ENCODE assay signal across 13 mouse cellular contexts in the genomic region with DNA sequence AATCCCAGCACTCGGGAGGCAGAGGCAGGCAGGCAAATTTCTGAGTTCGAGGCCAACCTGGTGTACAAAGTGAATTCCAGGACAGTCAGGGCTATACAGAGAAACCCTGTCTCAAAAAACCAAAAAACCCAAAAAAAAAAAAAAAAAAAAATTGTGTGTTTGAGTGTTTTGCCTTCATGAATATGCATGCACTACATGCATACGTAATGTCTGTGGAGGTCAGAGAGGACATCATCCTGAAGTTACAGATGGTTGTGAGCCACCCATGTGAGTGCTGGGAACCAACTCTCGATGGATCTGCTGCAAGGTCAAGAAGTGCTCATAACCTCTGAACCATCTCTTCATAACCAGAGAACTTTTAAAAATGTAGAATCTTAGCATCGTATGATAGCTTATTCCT. TPM values are rescaled to one million over a fixed set of nuclear protein-coding genes. Genes with fewer than 3 reads are reported as not detected.
"Had no signal": no experiment of that assay in that cellular context is flagged by ENCODE, and none has a peak within 500 bp of the region (broad histone marks: within the 10 kb centered on the region; RNA-seq: fewer than 3 reads in every experiment).

No protein-coding gene starts in this region.

- DNase-seq: retina, postnatal 1 day; right cerebral cortex, adult 18-20 months; right cerebral cortex, postnatal 14 days; right cerebral cortex, postnatal 25 days; right cerebral cortex, postnatal 4 days; spleen, adult 18-20 months; thymus, adult 18-20 months; thymus, adult 2 months; thymus, postnatal 14 days; thymus, postnatal 25 days; thymus, postnatal 36 days; thymus, postnatal 4 days had no signal

RNA-seq across cellular contexts. Expression of a gene that starts 52.7 kb away (rescaled TPM):
- total RNA-seq: neutrophil, adult 5-6 weeks had no signal
